Mouse (Mus musculus) limb, embryonic 15.5 days (tissue): ENCODE results near the gene Mbd6. TPM values are rescaled to one million over a fixed set of nuclear protein-coding genes. Genes with fewer than 3 reads are reported as not detected.

Experiments used
- ATAC-seq: fragments of 200-750 bp; cut with Nextera tagmentation; 2 replicates; pipeline ENCODE4 v1.8.0; 2017; ENCODE audit warnings: low read depth, moderate TSS enrichment; ENCODE audit not compliant: insufficient number of reproducible peaks, low FRiP score, low TSS enrichment
- H3K27ac ChIP-seq: fragments of 300-500 bp; sonication (generic); 2 replicates; pipeline ENCODE4 v1.5.1; 2015; ENCODE audit warnings: moderate library complexity, mild to moderate bottlenecking, inconsistent platforms
- H3K27me3 ChIP-seq: fragments of 300-500 bp; sonication (generic); 2 replicates; pipeline ENCODE4 v1.6.1; 2015; ENCODE audit warnings: inconsistent platforms
- H3K36me3 ChIP-seq: fragments of 300-500 bp; sonication (generic); 2 replicates; pipeline ENCODE4 v1.6.1; 2015; ENCODE audit warnings: inconsistent platforms
- H3K4me1 ChIP-seq: fragments of 300-500 bp; sonication (generic); 2 replicates; pipeline ENCODE4 v1.6.1; 2015; ENCODE audit warnings: inconsistent platforms
- H3K4me2 ChIP-seq: fragments of 300-500 bp; sonication (generic); 2 replicates; pipeline ENCODE4 v1.6.1; 2015; ENCODE audit warnings: mild to moderate bottlenecking, inconsistent platforms
- H3K4me3 ChIP-seq: fragments of 300-500 bp; sonication (generic); 2 replicates; pipeline ENCODE4 v1.5.1; 2015; ENCODE audit warnings: mild to moderate bottlenecking, inconsistent platforms
- H3K9ac ChIP-seq: fragments of 300-500 bp; sonication (generic); 2 replicates; pipeline ENCODE4 v1.6.1; 2015; ENCODE audit warnings: inconsistent platforms
- H3K9me3 ChIP-seq: fragments of 300-500 bp; sonication (generic); 2 replicates; pipeline ENCODE4 v1.6.1; 2016; ENCODE audit warnings: inconsistent platforms
- WGBS: fragments of 180-500 bp; shearing (Covaris S2); methylation state at CpG from one replicate; pipeline ENCODE4 v1.1.7; 2015; 5-methylcytosine and 5-hydroxymethylcytosine counted together
- polyA plus RNA-seq: library from polyadenylated mRNA; unstranded; fragments of >200 nt; fragmentation: Nextera tagmentation; extraction: Ambion mirVana; gene quantifications from 2 replicates; pipeline ENCODE4 v1.2.1, GENCODE M21; 2015

Mbd6 gene
- polyA plus RNA-seq, 1 experiment from 2014 or later: 16.2 TPM

GRCm38 (mm10) chr10:127250810-127251209 lies 38.0 kb downstream of the Mbd6 start:
- ATAC-seq: no peak
- 81% methylated on average over 5 of the region's 5 CpGs for WGBS

DNA sequence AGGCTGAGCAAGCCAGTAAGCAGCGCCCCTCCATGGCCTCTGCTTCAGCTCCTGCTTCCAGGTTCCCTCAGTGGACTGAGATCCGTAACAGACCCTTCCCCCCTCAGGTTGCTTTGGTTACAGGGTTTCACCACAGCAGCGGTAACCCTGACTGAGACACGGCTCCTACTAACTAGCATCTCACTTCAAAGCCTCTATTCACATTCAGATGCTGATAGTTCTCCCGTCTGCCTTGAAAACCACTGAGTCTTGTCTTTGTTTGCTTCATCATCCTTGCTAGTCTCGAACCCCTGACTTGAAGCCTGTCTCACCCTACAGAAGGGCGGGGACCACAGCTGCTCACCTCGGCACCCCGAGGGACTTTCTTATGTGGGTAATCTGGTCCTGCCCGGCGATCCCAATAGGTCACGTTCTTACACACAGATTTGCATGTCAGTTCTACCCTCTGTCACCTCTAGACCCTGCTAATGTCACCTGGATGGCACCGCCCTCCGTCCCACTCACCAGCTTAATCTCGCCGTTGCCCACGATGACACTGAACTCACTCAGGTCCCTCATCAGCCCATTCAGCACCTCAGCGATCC lies 50.5 kb downstream of the Mbd6 start:
- H3K9me3 ChIP-seq: no peaks in the 10 kb centered on the region
- 71% methylated on average over 18 of the region's 18 CpGs for WGBS
- no peak overlapping the region for H3K4me3 ChIP-seq
- ATAC-seq: no peak
- H3K4me2 ChIP-seq: no peak overlapping the region
- H3K27me3 ChIP-seq: no peaks in the 10 kb centered on the region
- H3K9ac ChIP-seq: no peak overlapping the region
- no peak overlapping the region for H3K27ac ChIP-seq
- H3K36me3 ChIP-seq: peaks cover 17% of the 10 kb centered on the region; the same call in 1 of the 2 replicates
- 0 out of 2 replicates have a peak, but pooled peaks cover 6% of the 10 kb centered on the region for H3K4me1 ChIP-seq

More at GRCm38 (mm10) chr10:127250810-127251209, 38.0 kb downstream of the Mbd6 start:
- Histone ChIP-seq H3K4me3 (no peak overlapping the region), H3K9me3 (no peaks in the 10 kb centered on the region), H3K9ac (no peak overlapping the region), H3K4me1 (no peaks in the 10 kb centered on the region), H3K36me3 (no peaks in the 10 kb centered on the region), H3K27ac (no peak overlapping the region), H3K4me2 (no peak overlapping the region), H3K27me3 (no peaks in the 10 kb centered on the region)

GRCm38 (mm10) chr10:127236541-127236940 lies 52.3 kb downstream of the Mbd6 start:
- 0 out of 2 replicates have a peak, but pooled peaks cover 6% of the 10 kb centered on the region for H3K4me1 ChIP-seq
- no peak for ATAC-seq
- peaks cover 10% of the 10 kb centered on the region; the same call in 1 of the 2 replicates for H3K36me3 ChIP-seq
- H3K4me2 ChIP-seq: no peak overlapping the region
- WGBS: 24% methylated on average over 9 of the region's 9 CpGs
- H3K27ac ChIP-seq: no peak overlapping the region
- H3K27me3 ChIP-seq: no peaks in the 10 kb centered on the region
- H3K9ac ChIP-seq: no peak overlapping the region
- no peaks in the 10 kb centered on the region for H3K9me3 ChIP-seq
- no peak overlapping the region for H3K4me3 ChIP-seq

DNA sequence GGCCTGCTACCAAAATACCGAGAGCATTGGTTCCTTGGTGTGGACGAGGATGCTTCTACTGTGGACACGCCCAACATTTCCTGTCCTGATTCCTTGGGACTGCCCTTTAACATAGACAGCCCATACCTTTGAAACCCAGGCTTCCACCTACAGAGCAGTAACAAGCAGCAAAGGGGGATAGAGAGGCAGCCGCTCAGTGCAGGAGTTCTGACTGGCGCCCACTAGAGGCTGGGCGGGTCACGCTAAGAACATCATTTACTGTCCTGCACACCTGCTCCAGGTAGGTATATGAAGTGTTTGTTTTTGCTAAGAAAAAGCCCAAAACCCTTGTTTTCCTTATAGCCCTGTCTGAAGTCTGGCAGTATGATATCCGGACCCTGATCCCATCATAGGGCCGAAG lies 55.7 kb downstream of the Mbd6 start:
- Histone ChIP-seq H3K27ac (no peak overlapping the region), H3K4me1 (0 out of 2 replicates have a peak, but pooled peaks cover 6% of the 10 kb centered on the region), H3K9ac (no peak overlapping the region), H3K4me2 (no peak overlapping the region), H3K4me3 (no peak overlapping the region), H3K36me3 (0 out of 2 replicates have a peak, but pooled peaks cover 3% of the 10 kb centered on the region), H3K27me3 (no peaks in the 10 kb centered on the region), H3K9me3 (no peaks in the 10 kb centered on the region)
- 80% methylated on average over 9 of the region's 9 CpGs for WGBS
- no peak for ATAC-seq

Other genes with a start within 250 kb of the Mbd6 start
- gene Mettl1, start 247.6 kb downstream of the Mbd6 start, polyA plus RNA-seq: 58.6 and 61.8 TPM in 2 replicates
- 1.9 and 2.0 TPM in 2 replicates for gene Eef1akmt3, start 247.5 kb downstream of the Mbd6 start, polyA plus RNA-seq
- gene Cyp27b1, start 240.8 kb downstream of the Mbd6 start, polyA plus RNA-seq: 0.12 and 0.32 TPM in 2 replicates
- 1.2 and 1.7 TPM in 2 replicates for gene March9, start 228.8 kb downstream of the Mbd6 start, polyA plus RNA-seq
- gene Cdk4, start 225.5 kb downstream of the Mbd6 start, polyA plus RNA-seq: 1,296 and 1,322 TPM in 2 replicates
- gene Tspan31, start 218.8 kb downstream of the Mbd6 start, polyA plus RNA-seq: 161 and 175 TPM in 2 replicates
- 0.10 and 0.72 TPM in 2 replicates for gene Agap2, start 213.7 kb downstream of the Mbd6 start, polyA plus RNA-seq
- gene Os9, start 167.9 kb downstream of the Mbd6 start, polyA plus RNA-seq: 103 and 110 TPM in 2 replicates
- 12.3 and 12.4 TPM in 2 replicates for gene B4galnt1, start 123.8 kb downstream of the Mbd6 start, polyA plus RNA-seq
- gene Slc26a10, start 108.4 kb downstream of the Mbd6 start, polyA plus RNA-seq: 1.2 and 1.7 TPM in 2 replicates
- gene Arhgef25, start 98.9 kb downstream of the Mbd6 start, polyA plus RNA-seq: 115 and 118 TPM in 2 replicates
- gene Dtx3, start 93.3 kb downstream of the Mbd6 start, polyA plus RNA-seq: 140 and 144 TPM in 2 replicates
- gene Pip4k2c, start 77.4 kb downstream of the Mbd6 start, polyA plus RNA-seq: 27.8 and 29.8 TPM in 2 replicates
- gene Kif5a, start 25.7 kb downstream of the Mbd6 start, polyA plus RNA-seq: 2.5 TPM in 2 replicates
- 185 and 190 TPM in 2 replicates for gene Dctn2, start 22.6 kb downstream of the Mbd6 start, polyA plus RNA-seq
- gene Mars, start 22.8 kb upstream of the Mbd6 start, polyA plus RNA-seq: 105 and 111 TPM in 2 replicates
- 5.1 and 5.4 TPM in 2 replicates for gene Arhgap9, start 32.9 kb upstream of the Mbd6 start, polyA plus RNA-seq
- gene Gli1, start 53.0 kb upstream of the Mbd6 start, polyA plus RNA-seq: 13.4 and 13.7 TPM in 2 replicates
- gene Inhbe, start 65.4 kb upstream of the Mbd6 start, polyA plus RNA-seq: 0.03 TPM in 1 of 2 replicates, not detected in the other
- gene Inhbc, start 81.4 kb upstream of the Mbd6 start, polyA plus RNA-seq: not detected in 2 replicates
- 33.1 and 34.9 TPM in 2 replicates for gene R3hdm2, start 91.3 kb upstream of the Mbd6 start, polyA plus RNA-seq
- gene Stac3, start 212.7 kb upstream of the Mbd6 start, polyA plus RNA-seq: 17.2 and 38.7 TPM in 2 replicates
- 328 and 370 TPM in 2 replicates for gene Ndufa4l2, start 225.9 kb upstream of the Mbd6 start, polyA plus RNA-seq
- 112 and 122 TPM in 2 replicates for gene Shmt2, start 233.4 kb upstream of the Mbd6 start, polyA plus RNA-seq
- gene Nxph4, start 245.5 kb upstream of the Mbd6 start, polyA plus RNA-seq: 21.7 and 25.1 TPM in 2 replicates